Mouse (Mus musculus) ovary, postnatal 10 days (tissue): ENCODE measurements at regions not wholly inside any gene's neighbourhood (a gene's known extent, or its start where the extent isn't known, plus 50 kb on each side); places are given as distances from the start of the nearest gene placed in this dataset.
"Not testable (repeated sequence)": the region's sequence is repeated elsewhere in the genome, so short reads cannot be mapped to it uniquely, and the experiment has no call there.

Experiments used
- DNase-seq: peaks from one replicate; pipeline ENCODE4 v3.0.0; 2022; ENCODE audit warnings: low spot score

GRCm38 (mm10) chr14:53993427-53993826 is 260.5 kb downstream of the Dad1 start:
- DNase-seq = no peak

- no peak for DNase-seq
Observed at GRCm38 (mm10) chr14:53992712-53993286, 261.1 kb downstream of the Dad1 start.

GRCm38 (mm10) chr14:53991390-53991789 is 262.5 kb downstream of the Dad1 start:
- no peak for DNase-seq

GRCm38 (mm10) chr14:53980771-53981170 is 273.1 kb downstream of the Dad1 start:
- no peak for DNase-seq

GRCm38 (mm10) chr14:53961426-53961825 is 292.5 kb downstream of the Dad1 start:
- not testable (repeated sequence) for DNase-seq

GRCm38 (mm10) chr14:53960779-53961178 is 293.1 kb downstream of the Dad1 start:
- no peak for DNase-seq

- DNase-seq = peak; percentile 99
Observed at GRCm38 (mm10) chr14:53935791-53936231, 318.1 kb downstream of the Dad1 start.

- DNase-seq = peak; percentile 82
Observed at GRCm38 (mm10) chr14:53935336-53935735, 318.6 kb downstream of the Dad1 start.

- DNase-seq = no peak
Observed at GRCm38 (mm10) chr14:53910871-53911270, 343.0 kb downstream of the Dad1 start.

- DNase-seq = no peak
Observed at GRCm38 (mm10) chr14:53904578-53904977, 349.3 kb downstream of the Dad1 start.

- no peak for DNase-seq
Observed at GRCm38 (mm10) chr14:53901103-53901502, 352.8 kb downstream of the Dad1 start.

GRCm38 (mm10) chr14:53881304-53881703 is 372.6 kb downstream of the Dad1 start:
- DNase-seq = no peak

GRCm38 (mm10) chr14:53876581-53876980 is 377.3 kb downstream of the Dad1 start:
- DNase-seq = no peak

GRCm38 (mm10) chr14:53875736-53876135 is 378.2 kb downstream of the Dad1 start:
- no peak for DNase-seq

- DNase-seq = no peak
Observed at GRCm38 (mm10) chr14:53847049-53847448, 406.9 kb downstream of the Dad1 start.

- no peak for DNase-seq
Observed at GRCm38 (mm10) chr14:53845646-53846045, 408.3 kb downstream of the Dad1 start.

- no peak for DNase-seq
Observed at GRCm38 (mm10) chr14:53832553-53832952, 421.4 kb downstream of the Dad1 start.

- DNase-seq = no peak
Observed at GRCm38 (mm10) chr14:53831651-53832050, 422.3 kb downstream of the Dad1 start.

- no peak for DNase-seq
Observed at GRCm38 (mm10) chr14:53830717-53831116, 423.2 kb downstream of the Dad1 start.

- no peak for DNase-seq
Observed at GRCm38 (mm10) chr14:53826782-53827181, 427.1 kb downstream of the Dad1 start.

GRCm38 (mm10) chr14:53806231-53806630 is 447.7 kb downstream of the Dad1 start:
- DNase-seq = peak; percentile 27

- peak; percentile 13 for DNase-seq
Observed at GRCm38 (mm10) chr14:53803698-53804620, 449.9 kb downstream of the Dad1 start.

GRCm38 (mm10) chr14:53802547-53802946 is 451.4 kb downstream of the Dad1 start:
- no peak for DNase-seq
